Comparison of ENCODE assay signal across 12 mouse cellular contexts in genomic region chr1:185587671-185588347, GRCm38 (mm10).
A peak's percentile ranks its signal among the peaks of the same experiment; 100 is the strongest.
DNase-seq lines count a peak whose midpoint lies in the region; ATAC-seq and TF ChIP-seq lines count a peak whose summit lies in the region.
"Had no signal": no experiment of that assay in that cellular context is flagged by ENCODE, and none has a peak within 500 bp of the region (broad histone marks: within the 10 kb centered on the region; RNA-seq: fewer than 3 reads in every experiment).

No protein-coding gene starts in this region.

- intact Hi-C loops in gastrocnemius, postnatal 14 days (cut with DNase I; ENCODE audit: low total_unique reads), result no loop called here
- intact Hi-C loops in left cerebral cortex, postnatal 4 days (cut with DNase I), result no loop called here

- no peaks in the 10 kb centered on the region; the same call in 1 of the 2 replicates for H3K4me1 ChIP-seq in liver, adult 2 months (ENCODE audit: control insufficient read depth, insufficient read depth, low read length)
- H3K4me1 ChIP-seq in liver, embryonic 11.5 days (replicated peaks; ENCODE audit: control insufficient read depth, insufficient read depth, low read length), result no peaks in the 10 kb centered on the region
- peaks cover 4% of the 10 kb centered on the region; the same call in 1 of the 2 replicates for H3K4me1 ChIP-seq in lung, adult 2 months (ENCODE audit: control insufficient read depth, insufficient read depth, low read length)
- 0 out of 2 replicates have a peak, but pooled peaks cover 6% of the 10 kb centered on the region for H3K4me1 ChIP-seq in stomach, embryonic 16.5 days (ENCODE audit: control insufficient read depth, insufficient read depth, low read length)
- H3K4me1 ChIP-seq: embryonic facial prominence, embryonic 10.5 days; forebrain, embryonic 10.5 days; neural tube, embryonic 12.5 days had no signal

- no peaks in the 10 kb centered on the region for H3K79me2 ChIP-seq in liver, adult 2 months (ENCODE audit: control insufficient read depth, insufficient read depth, low read length)

- no peaks in the 10 kb centered on the region for H3K27me3 ChIP-seq in liver, adult 2 months (ENCODE audit: control insufficient read depth, insufficient read depth, low read length)
- no peaks in the 10 kb centered on the region for H3K27me3 ChIP-seq in liver, embryonic 11.5 days (replicated peaks; ENCODE audit: control insufficient read depth, insufficient read depth, low read length)
- H3K27me3 ChIP-seq in stomach, embryonic 16.5 days (ENCODE audit: control insufficient read depth, insufficient read depth, low read length), result no peaks in the 10 kb centered on the region
- H3K27me3 ChIP-seq: neural tube, embryonic 12.5 days had no signal

- no peak; the same call in 1 of the 2 replicates for ATAC-seq in liver, embryonic 11.5 days (replicated peaks; ENCODE audit: low FRiP score)
- ATAC-seq in stomach, embryonic 16.5 days (ENCODE audit: insufficient read depth, low FRiP score), result peak; percentile 63; the same call in 1 of the 2 replicates

- no peaks in the 10 kb centered on the region for H3K36me3 ChIP-seq in liver, adult 2 months (ENCODE audit: control insufficient read depth, insufficient read depth, low read length)
- no peaks in the 10 kb centered on the region for H3K36me3 ChIP-seq in liver, embryonic 11.5 days (ENCODE audit: control insufficient read depth, insufficient read depth, low read length)
- no peaks in the 10 kb centered on the region for H3K36me3 ChIP-seq in stomach, embryonic 16.5 days (ENCODE audit: control insufficient read depth, insufficient read depth, low read length)
- H3K36me3 ChIP-seq: embryonic facial prominence, embryonic 10.5 days; forebrain, embryonic 10.5 days; neural tube, embryonic 12.5 days had no signal

- 68% methylated on average over 13 of the region's 13 CpGs for WGBS in liver, adult 2 months
- 64% methylated on average over 13 of the region's 13 CpGs for WGBS in liver, embryonic 11.5 days
- 36% methylated on average over 13 of the region's 13 CpGs for WGBS in lung, adult 2 months
- 50% methylated on average over 13 of the region's 13 CpGs for WGBS in stomach, embryonic 16.5 days

- H3K9ac ChIP-seq in liver, adult 2 months (ENCODE audit: low read depth, low read length), result no peak overlapping the region
- no peak overlapping the region for H3K9ac ChIP-seq in liver, embryonic 11.5 days (ENCODE audit: low read depth, low read length)
- H3K9ac ChIP-seq in stomach, embryonic 16.5 days (ENCODE audit: low read length), result no peak overlapping the region
- H3K9ac ChIP-seq: neural tube, embryonic 12.5 days had no signal

- H3K4me2 ChIP-seq in liver, embryonic 11.5 days, result no peak overlapping the region
- H3K4me2 ChIP-seq in stomach, embryonic 16.5 days (ENCODE audit: low read depth, low read length), result no peak overlapping the region
- H3K4me2 ChIP-seq: neural tube, embryonic 12.5 days had no signal

- TF ChIP-seq POLR2A in liver, adult 2 months (IDR thresholded peaks at IDR 0.05; ENCODE audit: extremely low read depth, insufficient read depth, low read length), result no peak
- TF ChIP-seq POLR2A in lung, adult 2 months (IDR thresholded peaks at IDR 0.05; ENCODE audit: borderline replicate concordance, extremely low read depth, low read depth, low read length), result no peak

- no peaks in the 10 kb centered on the region for H3K9me3 ChIP-seq in liver, embryonic 11.5 days (ENCODE audit: control insufficient read depth, low read length)
- H3K9me3 ChIP-seq in stomach, embryonic 16.5 days (replicated peaks; ENCODE audit: control insufficient read depth, low read length), result no peaks in the 10 kb centered on the region
- H3K9me3 ChIP-seq: forebrain, embryonic 10.5 days; neural tube, embryonic 12.5 days had no signal

- H3K4me3 ChIP-seq in liver, adult 2 months (ENCODE audit: insufficient read depth, low read depth, low read length), result no peak overlapping the region
- no peak overlapping the region for H3K4me3 ChIP-seq in liver, embryonic 11.5 days (ENCODE audit: low read depth, low read length)
- no peak overlapping the region for H3K4me3 ChIP-seq in lung, adult 2 months (replicated peaks; ENCODE audit: extremely low read depth, low read depth, low read length)
- H3K4me3 ChIP-seq in stomach, embryonic 16.5 days (replicated peaks; ENCODE audit: low read length), result no peak overlapping the region
- H3K4me3 ChIP-seq: embryonic facial prominence, embryonic 10.5 days; forebrain, embryonic 10.5 days; neural tube, embryonic 12.5 days had no signal

- no peak overlapping the region for H3K27ac ChIP-seq in liver, adult 2 months (replicated peaks; ENCODE audit: insufficient read depth, low read depth, low read length)
- H3K27ac ChIP-seq in liver, embryonic 11.5 days (ENCODE audit: low read depth, low read length), result no peak overlapping the region
- peak overlapping the region; percentile 41; the same call in 1 of the 2 replicates for H3K27ac ChIP-seq in stomach, embryonic 16.5 days (ENCODE audit: low read length)
- H3K27ac ChIP-seq: embryonic facial prominence, embryonic 10.5 days; forebrain, embryonic 10.5 days; neural tube, embryonic 12.5 days had no signal

- peak; percentile 26 for DNase-seq in liver, adult 2 months (ENCODE audit: extremely low read depth, low read depth, low spot score)
- DNase-seq in liver, embryonic 11.5 days (ENCODE audit: low spot score), result no peak
- DNase-seq in gastrocnemius, postnatal 14 days, result peak; percentile 62
- peak; percentile 19 for DNase-seq in lung, adult 2 months
- DNase-seq in testis, postnatal 10 days (ENCODE audit: low spot score), result no peak
- no peak for DNase-seq in left cerebral cortex, postnatal 4 days
- no peak for DNase-seq in thymus, postnatal 4 days
- DNase-seq: right cerebral cortex, adult 18-20 months had no signal

- no peak for TF ChIP-seq CTCF in liver, adult 2 months (IDR thresholded peaks at IDR 0.05; ENCODE audit: low read depth, low read length)
- TF ChIP-seq CTCF in lung, adult 2 months (IDR thresholded peaks at IDR 0.05; ENCODE audit: insufficient read depth, low read length), result no peak

Comparison
In these comparisons a context has a peak if more than half of its experiments do, and no peak if none do; other contexts are left out.
1. DNase-seq: peak in liver, adult 2 months (single experiment), gastrocnemius, postnatal 14 days (single experiment) and lung, adult 2 months (single experiment); none in liver, embryonic 11.5 days (single experiment), testis, postnatal 10 days (single experiment), left cerebral cortex, postnatal 4 days (single experiment) and thymus, postnatal 4 days (single experiment).